Mouse (Mus musculus) testis, adult 10 weeks (tissue): ENCODE results near the gene Allc. TPM values are rescaled to one million over a fixed set of nuclear protein-coding genes. Genes with fewer than 3 reads are reported as not detected.

Source experiments
- polyA plus RNA-seq: library from polyadenylated mRNA; stranded (reverse); fragments of 350-450 nt; fragmentation: Illumina TruSeq; extraction: RNeasy Lipid Tissue Mini Kit (QIAGEN cat#74804); gene quantifications from one replicate; pipeline ENCODE4 v1.2.3, GENCODE M21; 2014; ENCODE audit warnings: low read depth, low replicate concordance

Allc gene
- polyA plus RNA-seq = 468 TPM

GRCm38 (mm10) chr12:28582423-28582822 is at the start of gene Allc:
Gene Allc (minus strand): TSS chr12:28582523.

GRCm38 (mm10) chr12:28623195-28623594 is 40.9 kb upstream of the Allc start, which contains the start of gene Colec11:
Gene Colec11 (minus strand): TSS chr12:28623377.

GRCm38 (mm10) chr12:28552299-28552698 is 30.0 kb downstream of the Allc start, which contains the start of gene Dcdc2c:
Gene Dcdc2c (minus strand): TSS chr12:28552399.

Other genes starting within 250 kb of the Allc start
- 86.6 TPM for gene Dcdc2c, start 30.1 kb downstream of the Allc start, polyA plus RNA-seq
- 0.24 TPM for gene Colec11, start 40.9 kb upstream of the Allc start, polyA plus RNA-seq
- 532 TPM for gene Rps7, start 53.4 kb upstream of the Allc start, polyA plus RNA-seq
- 1.9 TPM for gene Rnaseh1, start 67.1 kb upstream of the Allc start, polyA plus RNA-seq
- gene Adi1, start 92.7 kb upstream of the Allc start, polyA plus RNA-seq = 14.9 TPM
- 13.0 TPM for gene Trappc12, start 167.9 kb upstream of the Allc start, polyA plus RNA-seq
- gene Eipr1, start 169.3 kb upstream of the Allc start, polyA plus RNA-seq = 8.0 TPM